Mouse (Mus musculus) heart, embryonic 15.5 days (tissue): Measurements from ENCODE around the gene St7. TPM values are rescaled to one million over a fixed set of nuclear protein-coding genes. Genes with fewer than 3 reads are reported as not detected.

Experiments
- ATAC-seq: fragments of 200-750 bp; cut with Nextera tagmentation; replicated peaks from 2 replicates; pipeline ENCODE4 v1.8.0; 2017; ENCODE audit warnings: low read depth, moderate TSS enrichment; ENCODE audit not compliant: insufficient number of reproducible peaks, insufficient read depth, low FRiP score
- H3K27ac ChIP-seq: fragments of 300-500 bp; sonication (generic); 2 replicates; pipeline ENCODE4 v1.5.1; 2015; ENCODE audit warnings: mild to moderate bottlenecking, inconsistent platforms
- H3K27me3 ChIP-seq: fragments of 300-500 bp; sonication (generic); 2 replicates; pipeline ENCODE4 v1.6.1; 2015; ENCODE audit warnings: inconsistent platforms
- H3K36me3 ChIP-seq: fragments of 300-500 bp; sonication (generic); 2 replicates; pipeline ENCODE4 v1.6.1; 2015; ENCODE audit warnings: mild to moderate bottlenecking, inconsistent platforms
- H3K4me1 ChIP-seq: fragments of 300-500 bp; sonication (generic); replicated peaks from 2 replicates; pipeline ENCODE4 v1.6.1; 2015; ENCODE audit warnings: inconsistent platforms
- H3K4me2 ChIP-seq: fragments of 300-500 bp; sonication (generic); 2 replicates; pipeline ENCODE4 v1.6.1; 2015; ENCODE audit warnings: inconsistent platforms, mild to moderate bottlenecking, moderate library complexity
- H3K4me3 ChIP-seq: fragments of 300-500 bp; sonication (generic); 2 replicates; pipeline ENCODE4 v1.5.1; 2015; ENCODE audit warnings: mild to moderate bottlenecking, inconsistent platforms
- H3K9ac ChIP-seq: fragments of 300-500 bp; sonication (generic); 2 replicates; pipeline ENCODE4 v1.6.1; 2015; ENCODE audit warnings: mild to moderate bottlenecking, inconsistent platforms
- H3K9me3 ChIP-seq: fragments of 300-500 bp; sonication (generic); replicated peaks from 2 replicates; pipeline ENCODE4 v1.6.1; 2016; ENCODE audit warnings: inconsistent platforms
- whole genome bisulfite sequencing: fragments of 180-500 bp; shearing (Covaris S2); methylation state at CpG from one replicate; pipeline ENCODE4 v1.1.7; 2015; ENCODE audit warnings: mixed read lengths; 5-methylcytosine and 5-hydroxymethylcytosine counted together
- polyA plus RNA-seq: library from polyadenylated mRNA; unstranded; fragments of >200 nt; fragmentation: Nextera tagmentation; extraction: Ambion mirVana; gene quantifications from 2 replicates; pipeline ENCODE4 v1.2.1, GENCODE M21; 2015

Gene St7
- polyA plus RNA-seq, 1 experiment from 2014 or later, result 26.1 TPM

DNA sequence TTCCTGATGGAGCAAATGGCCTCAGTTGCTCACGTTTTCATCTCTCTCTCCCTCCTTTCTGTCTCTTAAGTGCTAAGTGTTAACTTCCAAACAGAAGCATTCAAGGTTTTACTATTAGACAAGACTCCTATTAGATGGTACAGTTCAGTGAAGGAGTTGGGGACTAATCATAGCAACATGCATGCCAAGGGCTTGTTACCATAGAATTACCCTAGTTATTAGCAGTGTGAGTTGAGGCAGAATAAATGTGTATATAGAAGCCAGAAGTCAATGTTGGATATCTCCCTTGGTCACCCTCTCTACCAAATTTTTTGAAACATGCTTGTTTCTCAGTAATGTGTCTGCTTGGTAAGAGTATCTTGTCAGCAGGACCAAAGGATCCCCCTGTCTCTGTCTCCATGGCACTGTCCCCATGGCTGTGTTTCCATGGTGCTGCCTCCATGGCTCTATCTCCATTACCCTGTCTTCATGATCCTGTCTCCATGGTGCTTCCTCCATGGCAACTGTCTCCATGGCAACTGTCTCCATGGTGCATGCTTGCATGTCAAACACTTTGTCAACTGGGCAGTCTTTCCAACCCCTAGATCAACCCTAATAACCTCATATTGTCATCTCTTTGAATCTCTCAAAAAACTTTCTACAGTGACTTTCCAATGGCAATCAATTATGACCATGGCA lies 275.9 kb downstream of the St7 start:
- Histone ChIP-seq H3K4me2 (no peak overlapping the region), H3K27ac (no peak overlapping the region), H3K4me1 (no peaks in the 10 kb centered on the region), H3K27me3 (no peaks in the 10 kb centered on the region), H3K9ac (no peak overlapping the region), H3K36me3 (no peaks in the 10 kb centered on the region), H3K9me3 (no peaks in the 10 kb centered on the region), H3K4me3 (no peak overlapping the region)
- ATAC-seq, result no peak
- WGBS, result 66% methylated on average over 1 of the region's 1 CpGs

DNA sequence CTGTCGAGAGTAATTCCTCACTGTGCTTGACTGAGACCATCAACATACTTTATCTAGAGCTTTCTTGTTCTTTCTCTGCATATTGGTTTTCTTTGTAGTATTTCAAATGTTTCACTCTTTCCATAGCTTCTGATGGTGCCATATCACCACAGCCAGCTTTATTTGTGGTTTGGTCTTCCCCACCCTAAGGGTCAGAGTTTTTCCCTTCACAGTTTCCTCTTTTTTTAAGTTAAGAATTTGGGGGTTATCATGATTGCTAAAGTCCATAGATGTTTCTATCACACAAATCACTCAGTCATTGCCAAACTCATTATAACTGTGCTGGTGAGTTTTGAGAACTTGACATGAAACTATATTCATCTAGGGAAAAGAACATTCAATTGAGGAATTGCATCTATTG lies 277.1 kb downstream of the St7 start:
- 64% methylated on average over 1 of the region's 1 CpGs for WGBS
- ATAC-seq, result no peak

DNA sequence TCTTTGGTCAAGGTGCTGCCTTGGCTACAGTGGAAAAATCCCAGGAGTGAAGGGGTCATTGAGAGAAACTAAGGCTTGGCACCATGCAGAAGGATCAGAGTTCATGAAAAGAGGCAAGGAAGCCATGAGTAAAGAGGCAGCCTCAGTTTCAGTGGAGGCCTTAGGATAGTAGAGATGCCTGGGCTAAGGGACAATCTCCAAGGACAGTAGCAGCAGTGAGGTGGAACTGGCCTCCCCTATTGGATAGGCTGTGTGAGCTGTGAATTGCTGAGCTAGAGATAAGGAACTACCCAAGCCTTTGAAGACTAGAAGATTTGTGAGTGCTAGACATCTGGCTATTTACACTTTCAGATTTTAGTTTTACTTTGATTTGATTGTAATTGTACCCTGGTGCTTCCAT lies 278.7 kb downstream of the St7 start:
- Histone ChIP-seq H3K4me3 (no peak overlapping the region), H3K4me2 (no peak overlapping the region), H3K9me3 (no peaks in the 10 kb centered on the region), H3K4me1 (no peaks in the 10 kb centered on the region), H3K36me3 (no peaks in the 10 kb centered on the region), H3K9ac (no peak overlapping the region), H3K27ac (no peak overlapping the region), H3K27me3 (no peaks in the 10 kb centered on the region)
- no peak for ATAC-seq

More for the DNA sequence above, 277.1 kb downstream of the St7 start:
- no peaks in the 10 kb centered on the region for H3K36me3 ChIP-seq
- H3K9me3 ChIP-seq, result no peaks in the 10 kb centered on the region
- no peak overlapping the region for H3K4me2 ChIP-seq
- no peak overlapping the region for H3K4me3 ChIP-seq
- H3K27ac ChIP-seq, result no peak overlapping the region
- H3K4me1 ChIP-seq, result no peaks in the 10 kb centered on the region
- no peaks in the 10 kb centered on the region for H3K27me3 ChIP-seq
- no peak overlapping the region for H3K9ac ChIP-seq

DNA sequence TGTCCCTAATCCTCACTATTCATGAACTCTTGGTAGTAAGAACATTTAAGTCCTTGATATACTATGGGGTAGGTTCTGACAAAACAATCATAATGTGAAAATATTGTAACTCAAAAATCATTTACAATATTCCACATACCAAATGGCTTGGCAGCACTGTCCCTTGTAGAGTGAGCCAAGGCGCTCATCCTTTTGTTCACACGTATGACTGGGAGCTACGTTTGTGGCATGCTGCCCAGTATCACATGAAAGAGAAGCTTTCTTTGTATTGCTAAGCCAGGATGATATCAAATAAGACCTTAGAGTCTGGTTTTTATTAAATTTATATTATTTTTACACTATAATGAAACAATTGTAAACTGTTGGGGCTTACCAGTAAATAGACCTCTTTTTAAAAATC lies 281.7 kb downstream of the St7 start:
- Histone ChIP-seq H3K27me3 (no peaks in the 10 kb centered on the region), H3K4me3 (no peak overlapping the region), H3K9ac (no peak overlapping the region), H3K4me1 (no peaks in the 10 kb centered on the region), H3K36me3 (no peaks in the 10 kb centered on the region), H3K9me3 (no peaks in the 10 kb centered on the region), H3K27ac (no peak overlapping the region), H3K4me2 (no peak overlapping the region)
- ATAC-seq, result no peak
- WGBS, result 71% methylated on average over 3 of the region's 3 CpGs

DNA sequence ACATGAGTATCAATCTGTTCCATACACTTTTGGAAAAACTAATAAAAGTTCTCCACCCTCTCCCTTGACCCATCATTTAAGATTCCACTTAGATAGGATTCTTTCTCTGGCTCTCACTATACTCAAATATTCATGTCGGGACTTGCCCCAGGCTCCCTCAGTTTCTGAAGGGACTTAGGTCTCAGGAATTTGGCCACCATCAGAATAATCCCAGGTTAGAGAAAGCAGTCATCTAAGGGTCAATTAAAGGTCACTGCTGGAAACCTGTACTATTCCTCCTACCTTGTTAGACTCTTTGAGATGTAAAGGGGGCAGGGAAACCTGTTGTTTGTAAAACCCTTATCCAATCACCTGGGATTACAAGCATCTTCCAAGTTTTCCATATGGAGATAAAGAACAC lies 284.4 kb downstream of the St7 start:
- no peaks in the 10 kb centered on the region for H3K9me3 ChIP-seq
- no peak overlapping the region for H3K4me3 ChIP-seq
- H3K27ac ChIP-seq, result no peak overlapping the region
- H3K4me2 ChIP-seq, result no peak overlapping the region
- no peak for ATAC-seq
- no peaks in the 10 kb centered on the region for H3K36me3 ChIP-seq
- no peaks in the 10 kb centered on the region for H3K27me3 ChIP-seq
- no peaks in the 10 kb centered on the region for H3K4me1 ChIP-seq
- 49% methylated on average over 1 of the region's 1 CpGs for WGBS
- H3K9ac ChIP-seq, result no peak overlapping the region

DNA sequence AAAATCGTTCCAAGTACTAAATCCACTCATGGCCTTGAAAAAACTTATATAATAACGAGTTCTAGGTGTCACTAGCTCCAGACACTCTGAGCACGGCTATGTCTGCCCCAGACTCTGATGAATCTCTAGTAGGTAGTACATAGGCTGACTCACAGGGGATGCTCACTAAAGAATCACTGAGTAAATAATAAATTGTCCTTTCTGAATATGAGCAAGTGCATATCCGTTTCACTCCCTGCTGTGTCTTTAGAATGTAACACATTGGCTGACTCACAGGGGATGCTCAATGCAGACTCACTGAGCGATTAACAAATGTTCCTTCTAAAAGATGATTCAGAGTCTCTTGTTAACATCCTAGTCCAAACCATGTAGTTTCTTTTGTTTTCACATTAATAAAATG lies 285.6 kb downstream of the St7 start:
- Histone ChIP-seq H3K4me1 (no peaks in the 10 kb centered on the region), H3K27ac (no peak overlapping the region), H3K9ac (no peak overlapping the region), H3K4me3 (no peak overlapping the region), H3K27me3 (no peaks in the 10 kb centered on the region), H3K9me3 (no peaks in the 10 kb centered on the region), H3K36me3 (no peaks in the 10 kb centered on the region), H3K4me2 (no peak overlapping the region)
- WGBS, result 79% methylated on average over 5 of the region's 5 CpGs
- no peak for ATAC-seq

DNA sequence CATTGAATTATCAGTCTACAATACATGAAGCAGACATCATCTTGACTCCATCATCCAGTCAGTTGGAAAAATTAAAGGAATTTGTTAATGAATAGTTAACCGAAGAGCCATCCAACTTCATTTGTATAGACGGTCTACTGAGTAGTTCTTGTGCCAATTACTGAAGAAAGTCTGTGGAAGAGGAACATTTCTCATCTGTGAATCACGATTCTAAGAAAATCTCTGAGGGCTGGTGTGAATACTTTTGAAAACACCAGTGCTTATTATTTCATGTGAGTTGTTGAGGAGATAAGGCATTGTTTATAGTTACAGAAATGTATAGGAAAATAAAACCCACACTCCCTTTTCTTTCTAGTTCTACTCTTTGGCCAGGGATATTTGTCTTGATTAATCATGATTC lies 286.1 kb downstream of the St7 start:
- 79% methylated on average over 3 of the region's 3 CpGs for WGBS
- H3K9me3 ChIP-seq, result no peaks in the 10 kb centered on the region
- H3K9ac ChIP-seq, result no peak overlapping the region
- H3K4me2 ChIP-seq, result no peak overlapping the region
- H3K27me3 ChIP-seq, result no peaks in the 10 kb centered on the region
- H3K36me3 ChIP-seq, result no peaks in the 10 kb centered on the region
- H3K27ac ChIP-seq, result no peak overlapping the region
- no peak for ATAC-seq
- no peaks in the 10 kb centered on the region for H3K4me1 ChIP-seq
- no peak overlapping the region for H3K4me3 ChIP-seq

DNA sequence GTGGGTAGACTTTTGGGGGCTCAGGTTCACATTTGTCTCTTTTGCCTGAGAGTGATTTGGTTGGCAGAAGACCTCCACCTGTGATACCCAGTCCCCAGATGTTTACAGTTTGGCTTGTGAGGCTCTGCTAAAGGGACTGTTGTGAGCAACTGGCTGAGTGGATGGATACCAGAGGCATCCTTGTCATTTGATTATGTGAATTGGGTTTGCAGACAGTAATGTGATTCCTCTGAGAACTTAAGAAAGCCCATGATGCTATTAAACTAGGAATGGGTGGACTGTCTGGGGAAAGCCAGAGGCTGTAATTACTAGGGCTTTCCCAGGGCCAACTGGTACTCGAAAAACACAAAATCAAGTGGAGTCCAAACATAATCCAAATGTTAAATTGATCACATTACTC lies 286.6 kb downstream of the St7 start:
- Histone ChIP-seq H3K9me3 (no peaks in the 10 kb centered on the region), H3K27me3 (no peaks in the 10 kb centered on the region), H3K27ac (no peak overlapping the region), H3K36me3 (no peaks in the 10 kb centered on the region), H3K4me1 (no peaks in the 10 kb centered on the region), H3K9ac (no peak overlapping the region), H3K4me3 (no peak overlapping the region), H3K4me2 (no peak overlapping the region)
- ATAC-seq, result no peak
- WGBS, result 78% methylated on average over 1 of the region's 1 CpGs

DNA sequence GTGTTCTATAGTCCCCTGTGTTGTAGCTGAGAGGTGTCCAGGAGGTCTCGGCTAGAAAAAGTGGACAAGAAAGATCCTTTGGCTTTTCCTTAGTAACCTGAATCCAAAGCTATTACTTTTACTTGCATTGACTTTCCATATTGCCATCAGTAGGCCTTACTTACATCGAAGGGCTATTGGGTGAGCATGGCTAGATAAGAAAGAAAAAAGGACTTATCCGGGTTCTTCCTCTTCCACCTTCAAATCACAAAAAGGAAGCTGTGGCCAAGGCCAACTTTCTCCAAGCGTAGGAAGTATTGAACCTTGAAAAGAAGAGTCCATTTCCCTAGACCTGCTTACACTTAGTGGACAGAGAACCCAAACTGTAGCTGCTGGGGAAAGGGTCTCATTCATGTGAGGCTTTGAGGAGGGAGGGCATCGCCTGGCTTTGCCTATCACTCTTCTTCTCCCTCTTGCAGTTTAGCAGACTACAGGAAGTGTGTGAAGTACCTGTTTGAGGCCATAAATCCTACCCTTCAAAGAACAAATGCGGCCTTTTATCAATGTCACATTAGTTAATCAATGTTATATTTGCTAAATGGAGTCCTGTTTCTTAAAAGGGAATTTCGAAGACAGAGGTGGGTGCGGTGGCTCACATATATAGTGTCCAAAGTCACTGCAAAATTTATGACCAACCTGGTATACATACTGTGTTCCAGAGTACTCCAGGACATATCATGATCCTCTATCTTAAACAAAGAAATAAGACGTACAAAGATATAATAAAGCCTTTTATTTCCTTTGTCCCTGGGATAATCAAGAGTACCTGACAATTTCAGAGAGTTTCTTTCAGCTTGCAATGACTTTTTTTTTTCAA lies 297.7 kb downstream of the St7 start:
- 87% methylated on average over 9 of the region's 9 CpGs for WGBS
- no peaks in the 10 kb centered on the region for H3K27me3 ChIP-seq
- H3K27ac ChIP-seq, result no peak overlapping the region
- H3K9me3 ChIP-seq, result no peaks in the 10 kb centered on the region
- no peak for ATAC-seq
- H3K36me3 ChIP-seq, result no peaks in the 10 kb centered on the region
- H3K4me1 ChIP-seq, result no peaks in the 10 kb centered on the region
- H3K4me3 ChIP-seq, result no peak overlapping the region
- H3K9ac ChIP-seq, result no peak overlapping the region
- H3K4me2 ChIP-seq, result no peak overlapping the region

DNA sequence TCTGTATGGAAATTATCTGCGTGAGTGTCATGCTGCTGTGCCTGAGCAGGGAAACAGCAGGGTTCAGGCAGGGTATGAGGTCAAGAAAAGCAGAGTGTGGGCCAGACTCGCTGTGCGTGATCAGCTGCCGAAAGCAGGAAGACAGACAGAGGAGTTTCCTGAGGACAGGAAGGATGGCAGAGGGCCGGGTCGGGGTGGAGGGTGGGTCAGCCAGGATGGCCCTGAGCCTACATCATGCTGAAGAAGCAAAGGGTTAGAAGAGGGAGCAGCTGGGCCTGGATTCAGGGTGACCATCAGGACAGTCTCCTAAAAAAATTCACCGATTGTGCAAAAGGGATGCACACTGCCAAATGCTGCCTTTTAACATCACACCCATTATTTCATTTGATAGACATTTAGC lies 298.9 kb downstream of the St7 start:
- H3K36me3 ChIP-seq, result no peaks in the 10 kb centered on the region
- WGBS, result 55% methylated on average over 7 of the region's 7 CpGs
- H3K9me3 ChIP-seq, result no peaks in the 10 kb centered on the region
- H3K4me1 ChIP-seq, result no peaks in the 10 kb centered on the region
- no peak overlapping the region for H3K4me2 ChIP-seq
- H3K4me3 ChIP-seq, result no peak overlapping the region
- H3K27ac ChIP-seq, result no peak overlapping the region
- no peak; the same call in 1 of the 2 replicates for ATAC-seq
- no peaks in the 10 kb centered on the region for H3K27me3 ChIP-seq
- no peak overlapping the region for H3K9ac ChIP-seq
